11 mouse cellular contexts compared by ENCODE assay signal in genomic region chr2:19910781-19911175, GRCm38 (mm10). TPM values are rescaled to one million over a fixed set of nuclear protein-coding genes. Genes with fewer than 3 reads are reported as not detected.
DNase-seq lines count a peak whose midpoint lies in the region; ATAC-seq lines count a peak whose summit lies in the region.
"Had no signal": no experiment of that assay in that cellular context is flagged by ENCODE, and none has a peak within 500 bp of the region (broad histone marks: within the 10 kb centered on the region; RNA-seq: fewer than 3 reads in every experiment).

No protein-coding gene starts in this region.

- peaks cover 50% of the 10 kb centered on the region for H3K27me3 ChIP-seq in heart, embryonic 13.5 days (replicated peaks)
- H3K27me3 ChIP-seq in forebrain, embryonic 16.5 days (replicated peaks; ENCODE audit: control insufficient read depth, insufficient read depth, low read length): peaks cover 10% of the 10 kb centered on the region
- H3K27me3 ChIP-seq in midbrain, embryonic 12.5 days: peaks cover 42% of the 10 kb centered on the region

- H3K4me3 ChIP-seq in heart, embryonic 13.5 days: no peak overlapping the region
- no peak overlapping the region for H3K4me3 ChIP-seq in forebrain, embryonic 16.5 days (replicated peaks; ENCODE audit: low read length)
- H3K4me3 ChIP-seq in midbrain, embryonic 12.5 days: 0 out of 2 replicates have a peak overlapping the region, but pooled peaks have one; percentile 50

- H3K4me2 ChIP-seq in heart, embryonic 13.5 days: no peak overlapping the region
- H3K4me2 ChIP-seq in forebrain, embryonic 16.5 days (ENCODE audit: low read length): peak overlapping the region; percentile 27
- peak overlapping the region; percentile 97 for H3K4me2 ChIP-seq in midbrain, embryonic 12.5 days (replicated peaks)

- H3K36me3 ChIP-seq in heart, embryonic 13.5 days: no peaks in the 10 kb centered on the region
- no peaks in the 10 kb centered on the region for H3K36me3 ChIP-seq in forebrain, embryonic 16.5 days (ENCODE audit: control insufficient read depth, insufficient read depth)
- H3K36me3 ChIP-seq in midbrain, embryonic 12.5 days: no peaks in the 10 kb centered on the region

- H3K27ac ChIP-seq in heart, embryonic 13.5 days (replicated peaks): no peak overlapping the region
- no peak overlapping the region for H3K27ac ChIP-seq in forebrain, embryonic 16.5 days (ENCODE audit: low read length)
- H3K27ac ChIP-seq in midbrain, embryonic 12.5 days (replicated peaks): no peak overlapping the region
- H3K27ac ChIP-seq: stomach, postnatal 0 days had no signal

- H3K9me3 ChIP-seq in heart, embryonic 13.5 days: no peaks in the 10 kb centered on the region
- H3K9me3 ChIP-seq in forebrain, embryonic 16.5 days (ENCODE audit: control insufficient read depth, low read length): no peaks in the 10 kb centered on the region
- no peaks in the 10 kb centered on the region for H3K9me3 ChIP-seq in midbrain, embryonic 12.5 days

- no peak overlapping the region for H3K9ac ChIP-seq in heart, embryonic 13.5 days
- H3K9ac ChIP-seq in forebrain, embryonic 16.5 days (replicated peaks; ENCODE audit: low read depth, low read length): no peak overlapping the region
- no peak overlapping the region for H3K9ac ChIP-seq in midbrain, embryonic 12.5 days (replicated peaks)

- DNase-seq in heart, adult 11 months: no peak
- DNase-seq in ZHBTc4 (ENCODE audit: low read depth, low spot score): peak; percentile 20
- DNase-seq in frontal cortex, postnatal 25 days (ENCODE audit: low spot score in 2 of 2): no peak
- DNase-seq in left cerebral cortex, adult 11 months (ENCODE audit: low spot score): no peak
- no peak for DNase-seq in adrenal gland, adult 2 months
- DNase-seq: liver; lung, postnatal 36 days had no signal

- 0 out of 2 replicates have a peak, but pooled peaks have one; percentile 58 for ATAC-seq in heart, embryonic 13.5 days (ENCODE audit: extremely low read depth, insufficient number of reproducible peaks, low FRiP score, low TSS enrichment)
- no peak for ATAC-seq in forebrain, embryonic 16.5 days
- no peak for ATAC-seq in midbrain, embryonic 12.5 days (ENCODE audit: low FRiP score, low read depth)

- H3K4me1 ChIP-seq in heart, embryonic 13.5 days: peaks cover 16% of the 10 kb centered on the region
- H3K4me1 ChIP-seq in forebrain, embryonic 16.5 days (replicated peaks; ENCODE audit: control insufficient read depth, insufficient read depth, low read length): peaks cover 8% of the 10 kb centered on the region; the same call in 1 of the 2 replicates
- H3K4me1 ChIP-seq in midbrain, embryonic 12.5 days: peaks cover 8% of the 10 kb centered on the region

- 2% methylated on average over 8 of the region's 8 CpGs for WGBS in heart, embryonic 13.5 days
- 2% methylated on average over 8 of the region's 8 CpGs for whole genome bisulfite sequencing in forebrain, embryonic 16.5 days
- 2% methylated on average over 8 of the region's 8 CpGs for WGBS in midbrain, embryonic 12.5 days

RNA-seq across cellular contexts. Expression of gene Etl4, which starts 1.2 kb away (rescaled TPM):
- polyA plus RNA-seq in heart, embryonic 13.5 days (2015; fragmentation: Nextera tagmentation; extraction: Ambion mirVana): 7.5 and 8.4 TPM in 2 replicates
- polyA plus RNA-seq in forebrain, embryonic 16.5 days (2015; fragmentation: Nextera tagmentation; extraction: Ambion mirVana): 13.7 and 16.5 TPM in 2 replicates
- 11.9 and 16.1 TPM in 2 replicates for polyA plus RNA-seq in midbrain, embryonic 12.5 days (2016; fragmentation: Nextera tagmentation; extraction: Ambion mirVana)
- 10 to 100 TPM; 23.3 to 29.4 TPM for total RNA-seq in adrenal gland, adult 2 months (2021)
- 10.1 and 10.2 TPM in 2 replicates for polyA plus RNA-seq in adrenal gland, adult 2 months (2012; rRNA removed)
